Mouse (Mus musculus) heart, embryonic 13.5 days (tissue): ENCODE results near the gene 4930407I10Rik. TPM values are rescaled to one million over a fixed set of nuclear protein-coding genes. Genes with fewer than 3 reads are reported as not detected.

ENCODE experiments used
- ATAC-seq: fragments of 200-750 bp; cut with Nextera tagmentation; 2 replicates; pipeline ENCODE4 v1.8.0; 2017; ENCODE audit warnings: moderate TSS enrichment; ENCODE audit not compliant: insufficient number of reproducible peaks, low FRiP score, low TSS enrichment; ENCODE audit errors: extremely low read depth
- H3K27ac ChIP-seq: fragments of 300-500 bp; sonication (generic); replicated peaks from 2 replicates; pipeline ENCODE4 v1.5.1; 2015; ENCODE audit warnings: moderate library complexity, mild to moderate bottlenecking, inconsistent platforms
- H3K27me3 ChIP-seq: fragments of 300-500 bp; sonication (generic); replicated peaks from 2 replicates; pipeline ENCODE4 v1.6.1; 2015; ENCODE audit warnings: mild to moderate bottlenecking, inconsistent platforms
- H3K36me3 ChIP-seq: fragments of 300-500 bp; sonication (generic); 2 replicates; pipeline ENCODE4 v1.6.1; 2015; ENCODE audit warnings: mild to moderate bottlenecking, inconsistent platforms
- H3K4me1 ChIP-seq: fragments of 300-500 bp; sonication (generic); 2 replicates; pipeline ENCODE4 v1.6.1; 2015; ENCODE audit warnings: inconsistent platforms
- H3K4me2 ChIP-seq: fragments of 300-500 bp; sonication (generic); 2 replicates; pipeline ENCODE4 v1.6.1; 2015; ENCODE audit warnings: inconsistent platforms, mild to moderate bottlenecking, moderate library complexity
- H3K4me3 ChIP-seq: fragments of 300-500 bp; sonication (generic); 2 replicates; pipeline ENCODE4 v1.5.1; 2015; ENCODE audit warnings: moderate library complexity, mild to moderate bottlenecking, inconsistent platforms
- H3K9ac ChIP-seq: fragments of 300-500 bp; sonication (generic); 2 replicates; pipeline ENCODE4 v1.6.1; 2015; ENCODE audit warnings: inconsistent platforms, mild to moderate bottlenecking, moderate library complexity
- H3K9me3 ChIP-seq: fragments of 300-500 bp; sonication (generic); 2 replicates; pipeline ENCODE4 v1.6.1; 2016; ENCODE audit warnings: inconsistent platforms
- WGBS: fragments of 180-500 bp; shearing (Covaris S2); methylation state at CpG from one replicate; pipeline ENCODE4 v1.1.7; 2015; ENCODE audit warnings: mixed read lengths; 5-methylcytosine and 5-hydroxymethylcytosine counted together
- polyA plus RNA-seq: library from polyadenylated mRNA; unstranded; fragments of >200 nt; fragmentation: Nextera tagmentation; extraction: Ambion mirVana; gene quantifications from 2 replicates; pipeline ENCODE4 v1.2.1, GENCODE M21; 2015

Gene 4930407I10Rik
- polyA plus RNA-seq: not detected in 2 replicates

- no peak within 1 kb of the TSS for H3K4me3 ChIP-seq
- no peak for ATAC-seq
- H3K36me3 ChIP-seq: no peaks in the 10 kb centered on the region
- no peak within 1 kb of the TSS for H3K4me2 ChIP-seq
- H3K27me3 ChIP-seq: peaks cover 43% of the 10 kb centered on the region
- no peaks in the 10 kb centered on the region for H3K4me1 ChIP-seq
- H3K9me3 ChIP-seq: no peaks in the 10 kb centered on the region
- H3K9ac ChIP-seq: no peak within 1 kb of the TSS
- WGBS: 71% methylated on average over 1 of the region's 1 CpGs
- no peak within 1 kb of the TSS for H3K27ac ChIP-seq
These were observed at the start of gene 4930407I10Rik for GRCm38 (mm10) chr15:82058719-82059201. Gene 4930407I10Rik (plus strand): TSS chr15:82059151.

DNA sequence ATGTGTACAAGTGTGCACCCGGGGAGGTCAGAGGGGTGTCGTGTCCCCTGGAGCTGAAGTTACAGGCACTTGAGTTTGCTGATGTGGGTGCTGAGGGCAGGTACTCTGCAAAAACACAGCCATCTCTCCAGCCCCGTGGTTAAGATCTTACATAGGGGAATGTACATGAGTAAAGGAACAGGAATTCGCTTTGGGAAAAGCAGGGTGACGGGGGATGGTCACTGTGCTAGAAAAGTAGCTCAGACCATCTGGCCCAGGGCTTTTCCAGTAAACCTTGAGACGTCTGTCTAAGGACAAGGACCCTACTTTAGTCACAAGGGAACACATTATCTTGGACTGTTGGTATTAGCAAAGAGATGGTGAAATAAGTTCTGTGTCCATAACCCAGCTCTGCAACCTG lies 47.0 kb upstream of the 4930407I10Rik start:
- Histone ChIP-seq H3K36me3 (no peaks in the 10 kb centered on the region), H3K4me3 (no peak overlapping the region), H3K9ac (no peak overlapping the region), H3K27me3 (no peaks in the 10 kb centered on the region), H3K4me2 (no peak overlapping the region), H3K27ac (no peak overlapping the region), H3K4me1 (peaks cover 17% of the 10 kb centered on the region), H3K9me3 (no peaks in the 10 kb centered on the region)
- 71% methylated on average over 6 of the region's 6 CpGs for WGBS
- ATAC-seq: no peak

DNA sequence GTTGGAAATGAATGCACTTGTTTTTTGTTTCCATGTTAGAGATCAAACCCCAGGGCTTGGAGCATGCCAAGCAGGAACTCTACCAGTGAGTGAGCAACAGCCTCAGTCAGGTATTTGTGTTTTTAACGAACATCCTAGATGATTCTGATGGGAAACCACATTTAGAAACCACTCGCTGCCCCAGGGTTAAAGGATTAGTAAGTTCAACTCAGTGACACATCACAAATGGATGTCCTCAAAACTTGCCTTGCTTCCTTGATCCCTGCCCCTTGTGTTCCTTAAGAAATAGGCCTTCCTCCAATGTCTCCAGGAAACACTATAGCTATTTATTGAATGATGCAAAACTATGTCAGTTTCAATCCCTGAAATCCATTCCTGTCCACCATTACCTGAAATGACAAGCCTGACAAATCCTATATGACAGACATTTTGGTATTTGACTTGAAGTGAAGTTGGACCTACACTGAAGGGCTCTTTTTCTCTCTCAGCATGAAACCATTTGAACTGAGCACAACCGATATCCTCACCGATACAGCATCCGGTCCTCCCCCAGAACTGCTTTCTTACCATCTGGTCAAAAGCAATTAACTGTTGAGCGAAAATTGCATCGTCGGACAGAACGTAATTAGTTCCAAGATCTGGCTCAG lies 44.1 kb upstream of the 4930407I10Rik start:
- Histone ChIP-seq H3K4me2 (peak overlapping the region; percentile 96), H3K9ac (peak overlapping the region; percentile 90), H3K27ac (peak overlapping the region; percentile 84; the same call in 1 of the 2 replicates), H3K4me3 (peak overlapping the region; percentile 94), H3K4me1 (peaks cover 30% of the 10 kb centered on the region), H3K36me3 (peaks cover 11% of the 10 kb centered on the region), H3K27me3 (no peaks in the 10 kb centered on the region), H3K9me3 (no peaks in the 10 kb centered on the region)
- WGBS: 19% methylated on average over 9 of the region's 9 CpGs
- no peak for ATAC-seq

DNA sequence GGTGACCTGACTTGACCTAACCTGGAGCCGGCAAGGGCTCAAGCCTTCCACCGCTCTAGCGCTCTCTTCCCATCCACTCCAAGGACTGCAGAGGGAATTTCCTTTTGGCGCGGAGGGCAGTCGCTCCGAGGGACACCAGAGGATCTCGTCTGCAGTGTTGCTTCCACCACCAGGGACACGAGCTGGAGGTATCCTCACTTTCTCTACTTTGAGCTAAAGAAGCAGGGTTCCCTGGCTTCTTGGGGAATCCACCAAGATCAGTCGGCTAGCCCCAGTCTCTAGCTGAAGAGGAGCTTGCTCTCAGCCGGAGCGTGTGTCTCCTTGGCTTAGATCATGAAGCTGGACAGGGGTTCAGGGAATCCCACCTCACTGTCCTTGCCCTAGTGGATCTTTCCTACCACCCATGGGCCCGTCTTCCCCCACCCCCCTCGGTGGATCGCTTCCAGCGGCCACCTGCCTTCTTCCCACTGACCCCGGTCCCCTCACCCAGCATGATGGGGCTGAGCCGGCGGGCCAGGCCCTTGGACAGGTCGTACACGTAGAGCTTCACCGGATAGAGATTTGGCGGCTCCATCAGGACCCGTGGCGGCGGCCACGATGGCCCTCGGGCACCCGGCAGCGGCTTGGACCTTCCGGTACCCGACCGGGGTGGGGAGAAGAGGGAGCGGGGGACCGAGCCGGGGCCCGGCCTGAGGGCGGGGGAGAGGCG lies 43.4 kb upstream of the 4930407I10Rik start:
- peak overlapping the region; percentile 96 for H3K4me2 ChIP-seq
- ATAC-seq: no peak

GRCm38 (mm10) chr15:82016101-82016808 lies 42.7 kb upstream of the 4930407I10Rik start:
- peaks cover 22% of the 10 kb centered on the region for H3K36me3 ChIP-seq
- peak overlapping the region; percentile 90 for H3K9ac ChIP-seq
- ATAC-seq: peak; percentile 95
- H3K9me3 ChIP-seq: no peaks in the 10 kb centered on the region
- H3K4me1 ChIP-seq: peaks cover 30% of the 10 kb centered on the region
- H3K4me3 ChIP-seq: peak overlapping the region; percentile 94
- H3K27ac ChIP-seq: peak overlapping the region; percentile 84
- peak overlapping the region; percentile 96 for H3K4me2 ChIP-seq
- WGBS: under 1% methylated on average over 53 of the region's 53 CpGs
- no peaks in the 10 kb centered on the region for H3K27me3 ChIP-seq

More for the DNA sequence above, 43.4 kb upstream of the 4930407I10Rik start:
- H3K27me3 ChIP-seq: no peaks in the 10 kb centered on the region
- H3K9me3 ChIP-seq: no peaks in the 10 kb centered on the region
- under 1% methylated on average over 33 of the region's 39 CpGs for WGBS
- peaks cover 17% of the 10 kb centered on the region for H3K36me3 ChIP-seq
- peaks cover 30% of the 10 kb centered on the region for H3K4me1 ChIP-seq
- H3K4me3 ChIP-seq: peak overlapping the region; percentile 94
- H3K9ac ChIP-seq: peak overlapping the region; percentile 90
- H3K27ac ChIP-seq: peak overlapping the region; percentile 84

GRCm38 (mm10) chr15:82016830-82017229 lies 42.1 kb upstream of the 4930407I10Rik start:
- H3K27ac ChIP-seq: peak overlapping the region; percentile 80
- H3K9ac ChIP-seq: peak overlapping the region; percentile 84
- peak overlapping the region; percentile 94 for H3K4me3 ChIP-seq
- peaks cover 28% of the 10 kb centered on the region for H3K36me3 ChIP-seq
- peaks cover 30% of the 10 kb centered on the region for H3K4me1 ChIP-seq
- H3K9me3 ChIP-seq: no peaks in the 10 kb centered on the region
- no peaks in the 10 kb centered on the region for H3K27me3 ChIP-seq
- H3K4me2 ChIP-seq: peak overlapping the region; percentile 96
- 21% methylated on average over 6 of the region's 6 CpGs for WGBS
- ATAC-seq: no peak

- Histone ChIP-seq H3K4me1 (peaks cover 30% of the 10 kb centered on the region), H3K4me3 (no peak overlapping the region), H3K4me2 (peak overlapping the region; percentile 31; the same call in 1 of the 2 replicates), H3K9me3 (no peaks in the 10 kb centered on the region), H3K36me3 (peaks cover 34% of the 10 kb centered on the region), H3K9ac (peak overlapping the region; percentile 44; the same call in 1 of the 2 replicates), H3K27ac (no peak overlapping the region), H3K27me3 (no peaks in the 10 kb centered on the region)
- 72% methylated on average over 4 of the region's 4 CpGs for WGBS
- ATAC-seq: no peak
These were observed 41.5 kb upstream of the 4930407I10Rik start for GRCm38 (mm10) chr15:82017461-82017860.

DNA sequence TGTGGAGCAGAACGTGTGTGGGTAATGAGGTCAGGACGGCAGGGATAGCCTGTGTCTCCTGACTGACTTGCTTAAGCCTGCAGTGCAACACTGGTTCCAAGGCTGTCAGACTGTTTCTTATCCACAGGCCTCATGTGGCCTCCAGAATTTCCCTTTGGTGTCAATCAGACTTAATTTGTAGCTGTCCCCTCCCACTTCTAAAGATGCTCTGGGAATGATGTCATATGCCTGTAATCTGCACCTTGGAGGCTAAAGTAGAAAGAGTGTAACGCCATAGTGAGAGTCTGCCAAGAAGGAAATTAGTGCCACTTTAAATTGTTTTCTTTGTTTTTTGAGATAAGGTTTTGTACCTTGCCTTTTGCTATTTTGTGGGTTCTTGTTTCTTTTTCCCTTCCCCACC lies 39.7 kb upstream of the 4930407I10Rik start:
- H3K9ac ChIP-seq: no peak overlapping the region
- no peaks in the 10 kb centered on the region for H3K9me3 ChIP-seq
- peak overlapping the region; percentile 73 for H3K27ac ChIP-seq
- no peak for ATAC-seq
- H3K36me3 ChIP-seq: peaks cover 52% of the 10 kb centered on the region
- H3K4me2 ChIP-seq: no peak overlapping the region
- peaks cover 32% of the 10 kb centered on the region for H3K4me1 ChIP-seq
- 48% methylated on average over 3 of the region's 3 CpGs for WGBS
- no peaks in the 10 kb centered on the region for H3K27me3 ChIP-seq
- no peak overlapping the region for H3K4me3 ChIP-seq

GRCm38 (mm10) chr15:82022535-82023088 lies 36.3 kb upstream of the 4930407I10Rik start:
- H3K27ac ChIP-seq: 0 out of 2 replicates have a peak overlapping the region, but pooled peaks have one; percentile 9
- no peaks in the 10 kb centered on the region for H3K9me3 ChIP-seq
- no peak overlapping the region; the same call in 1 of the 2 replicates for H3K9ac ChIP-seq
- H3K4me3 ChIP-seq: no peak overlapping the region
- ATAC-seq: no peak
- no peaks in the 10 kb centered on the region for H3K27me3 ChIP-seq
- peaks cover 86% of the 10 kb centered on the region for H3K36me3 ChIP-seq
- no peak overlapping the region for H3K4me2 ChIP-seq
- 70% methylated on average over 13 of the region's 13 CpGs for WGBS
- peaks cover 12% of the 10 kb centered on the region for H3K4me1 ChIP-seq

- Histone ChIP-seq H3K9ac (no peak overlapping the region), H3K27ac (no peak overlapping the region), H3K4me1 (peaks cover 7% of the 10 kb centered on the region), H3K9me3 (no peaks in the 10 kb centered on the region), H3K27me3 (no peaks in the 10 kb centered on the region), H3K4me3 (no peak overlapping the region), H3K36me3 (peaks cover 97% of the 10 kb centered on the region), H3K4me2 (no peak overlapping the region)
- WGBS: 87% methylated on average over 6 of the region's 6 CpGs
- ATAC-seq: no peak
These were observed 34.9 kb upstream of the 4930407I10Rik start for GRCm38 (mm10) chr15:82023965-82024635.
